Comparison of ENCODE assay signal across 13 mouse cellular contexts in the genomic region with DNA sequence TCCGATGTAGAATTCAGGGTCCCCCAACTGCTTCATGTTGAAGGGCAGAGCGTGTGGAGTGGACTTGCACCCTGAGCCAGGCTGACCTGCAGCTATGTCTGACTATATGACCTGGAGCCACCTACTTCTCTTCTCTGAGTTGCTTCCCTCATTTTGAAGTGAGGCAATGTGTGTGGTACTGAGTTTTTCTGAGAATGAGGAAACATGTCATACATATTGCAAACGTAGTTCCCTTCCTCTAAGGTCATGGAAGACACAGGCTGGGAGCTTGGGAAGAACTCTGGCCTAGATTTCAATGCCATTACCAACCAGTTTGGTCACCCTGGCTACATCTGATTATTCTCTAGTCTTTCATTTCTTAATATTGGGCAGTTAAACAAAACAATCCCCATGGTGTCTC. TPM values are rescaled to one million over a fixed set of nuclear protein-coding genes. Genes with fewer than 3 reads are reported as not detected.
DNase-seq lines count a peak whose midpoint lies in the region; ATAC-seq lines count a peak whose summit lies in the region.
"Had no signal": no experiment of that assay in that cellular context is flagged by ENCODE, and none has a peak within 500 bp of the region (broad histone marks: within the 10 kb centered on the region; RNA-seq: fewer than 3 reads in every experiment).

No protein-coding gene starts in this region.

- ATAC-seq in granulocyte monocyte progenitor cell, adult 5-6 weeks (replicated peaks; ENCODE audit: poor library complexity, severe bottlenecking), result peak; percentile 85
- peak; percentile 86 for ATAC-seq in neutrophil, adult 5-6 weeks (ENCODE audit: extremely low read depth, insufficient number of reproducible peaks, low FRiP score, poor library complexity, severe bottlenecking)
- ATAC-seq in CD4-positive, CD25-positive, alpha-beta regulatory T cell, adult 4 months, result no peak
- ATAC-seq: forebrain, embryonic 14.5 days had no signal

- peak; percentile 8 for DNase-seq in layer of hippocampus, adult 9-11 months
- no peak for DNase-seq in layer of hippocampus, adult 18-20 months (ENCODE audit: low spot score in 2 of 2)
- DNase-seq in lung, postnatal 36 days, result peak; percentile 52
- no peak for DNase-seq in lung, postnatal 4 days
- no peak for DNase-seq in adrenal gland, adult 8-10 months
- DNase-seq: cerebellum, adult 9-10 months; kidney, postnatal 25 days; right cerebral cortex, adult 18-20 months; thymus, postnatal 14 days had no signal

RNA-seq across cellular contexts. Expression of a gene that starts 54.1 kb away (rescaled TPM):
- 1 to 10 TPM; 6.3 to 6.5 TPM for total RNA-seq in layer of hippocampus, adult 18-20 months (2021)
- 2.4 and 4.2 TPM in 2 replicates for total RNA-seq in granulocyte monocyte progenitor cell, adult 5-6 weeks (2014; fragmentation: Nextera tagmentation)
- 4.6 and 6.6 TPM in 2 replicates for total RNA-seq in granulocyte monocyte progenitor cell, adult 5-6 weeks (2017)
- total RNA-seq in neutrophil, adult 5-6 weeks (2017), result 72.9 and 74.7 TPM in 2 replicates
- total RNA-seq in adrenal gland, adult 8-10 months (2022), result 10 to 100 TPM in 2 of 4 experiments, 1 to 10 TPM in 2; 5.7 to 13.5 (median 9.9) TPM
- polyA plus RNA-seq in CD4-positive, CD25-positive, alpha-beta regulatory T cell, adult 4 months (2017; shearing (Covaris generic)), result 10 to 100 TPM; 36.4 to 48.7 TPM

Comparison
In these comparisons a context has a peak if more than half of its experiments do, and no peak if none do; other contexts are left out.
1. DNase-seq: peak in layer of hippocampus, adult 9-11 months (single experiment) and lung, postnatal 36 days (single experiment); none in layer of hippocampus, adult 18-20 months (0 of 2), lung, postnatal 4 days (0 of 2) and adrenal gland, adult 8-10 months (single experiment).